Comparison of ENCODE assay signal across 7 mouse cellular contexts in genomic region chr14:55014991-55015766, GRCm38 (mm10). TPM values are rescaled to one million over a fixed set of nuclear protein-coding genes. Genes with fewer than 3 reads are reported as not detected.
DNase-seq lines count a peak whose midpoint lies in the region; ATAC-seq lines count a peak whose summit lies in the region.

Ngdn (plus strand) TSS chr14:55015454.

- no peaks in the 10 kb centered on the region for H3K27me3 ChIP-seq in intestine, embryonic 16.5 days (replicated peaks; ENCODE audit: control insufficient read depth, insufficient read depth, low read length)
- H3K27me3 ChIP-seq in midbrain, embryonic 11.5 days (ENCODE audit: control insufficient read depth, insufficient read depth, low read length): no peaks in the 10 kb centered on the region

- no peaks in the 10 kb centered on the region for H3K36me3 ChIP-seq in intestine, embryonic 16.5 days (ENCODE audit: control insufficient read depth, insufficient read depth, low read length)
- peaks cover 3% of the 10 kb centered on the region; the same call in 1 of the 2 replicates for H3K36me3 ChIP-seq in midbrain, embryonic 11.5 days (ENCODE audit: control insufficient read depth, insufficient read depth, low read length)

- H3K4me3 ChIP-seq in intestine, embryonic 16.5 days (ENCODE audit: low read length): peak within 1 kb of the TSS; percentile 64
- H3K4me3 ChIP-seq in midbrain, embryonic 11.5 days (ENCODE audit: low read depth, low read length): peak within 1 kb of the TSS; percentile 82

- peaks cover 5% of the 10 kb centered on the region for H3K4me1 ChIP-seq in intestine, embryonic 16.5 days (ENCODE audit: control insufficient read depth, insufficient read depth, low read length)
- H3K4me1 ChIP-seq in midbrain, embryonic 11.5 days (ENCODE audit: control insufficient read depth, insufficient read depth, low read length): peaks cover 2% of the 10 kb centered on the region; the same call in 1 of the 2 replicates

- peak; percentile 97 for DNase-seq in adrenal gland, adult 8-10 months
- peak; percentile 98 for DNase-seq in embryo, embryonic 9.5 days (ENCODE audit: extremely low spot score)
- DNase-seq in gastrocnemius, postnatal 4 days (ENCODE audit: low spot score in 2 of 2): peak; percentile 92 to 96
- DNase-seq in left cerebral cortex, postnatal 36 days (ENCODE audit: low spot score in 2 of 2): peak; percentile 98 to 99
- DNase-seq in midbrain, embryonic 11.5 days (ENCODE audit: low spot score, missing footprints): peak; percentile 100
- DNase-seq in skeletal muscle tissue, adult 2 months (ENCODE audit: low read depth, low spot score): peak; percentile 99

- under 1% methylated on average over 36 of the region's 36 CpGs for WGBS in intestine, embryonic 16.5 days
- WGBS in midbrain, embryonic 11.5 days: under 1% methylated on average over 36 of the region's 36 CpGs

- peak within 1 kb of the TSS; percentile 75 for H3K9ac ChIP-seq in intestine, embryonic 16.5 days (ENCODE audit: low read depth, low read length)
- peak within 1 kb of the TSS; percentile 88 for H3K9ac ChIP-seq in midbrain, embryonic 11.5 days (ENCODE audit: low read length)

- H3K9me3 ChIP-seq in intestine, embryonic 16.5 days (ENCODE audit: control insufficient read depth, low read length): no peaks in the 10 kb centered on the region
- no peaks in the 10 kb centered on the region for H3K9me3 ChIP-seq in midbrain, embryonic 11.5 days (ENCODE audit: control insufficient read depth, low read length)

- peak; percentile 97 for ATAC-seq in intestine, embryonic 16.5 days
- peak; percentile 96 for ATAC-seq in midbrain, embryonic 11.5 days (ENCODE audit: low FRiP score)

- intact Hi-C loops in left cerebral cortex, postnatal 36 days (cut with DNase I): loop anchor here (1.0 to 10.0 kb wide), 4 partner anchors 102 to 300 kb away; partner anchors contain the start of genes Cebpe and Slc22a17

- H3K27ac ChIP-seq in intestine, embryonic 16.5 days (ENCODE audit: low read length): peak within 1 kb of the TSS; percentile 92
- peak within 1 kb of the TSS; percentile 83 for H3K27ac ChIP-seq in midbrain, embryonic 11.5 days (ENCODE audit: low read depth, low read length)

- H3K4me2 ChIP-seq in intestine, embryonic 16.5 days (ENCODE audit: low read depth, low read length): peak within 1 kb of the TSS; percentile 72
- H3K4me2 ChIP-seq in midbrain, embryonic 11.5 days: peak within 1 kb of the TSS; percentile 79

RNA-seq across cellular contexts. Expression of gene Ngdn, which starts in this region (rescaled TPM):
- 10 to 100 TPM; 35.3 to 44.0 (median 39.4) TPM for total RNA-seq in adrenal gland, adult 8-10 months (2022)
- total RNA-seq in gastrocnemius, postnatal 4 days (2021): 10 to 100 TPM; 29.2 to 32.7 TPM
- 87.2 and 89.2 TPM in 2 replicates for polyA plus RNA-seq in intestine, embryonic 16.5 days (2015; fragmentation: Nextera tagmentation; extraction: Ambion mirVana)
- 10 to 100 TPM; 23.5 to 30.8 TPM for total RNA-seq in left cerebral cortex, postnatal 36 days (2021)
- 85.0 and 85.9 TPM in 2 replicates for polyA plus RNA-seq in midbrain, embryonic 11.5 days (2014; fragmentation: Nextera tagmentation; extraction: Ambion mirVana)

Comparison
In these comparisons a context has a peak if more than half of its experiments do, and no peak if none do; other contexts are left out.
1. Peak in every context shown above with its lines: DNase-seq, ATAC-seq, H3K4me3 ChIP-seq and H3K27ac ChIP-seq.